Mouse (Mus musculus): Measurements from ENCODE around the gene Epas1. TPM values are rescaled to one million over a fixed set of nuclear protein-coding genes. Genes with fewer than 3 reads are reported as not detected.
A peak's percentile ranks its signal among the peaks of the same experiment; 100 is the strongest.

Gene Epas1
- polyA plus RNA-seq, 1 experiment from 2014 or later, result 9.5 TPM

- Histone ChIP-seq H3K4me3 (replicated peaks) (no peak overlapping the region), H3K36me3 (no peaks in the 10 kb centered on the region), H3K9me3 (replicated peaks) (no peaks in the 10 kb centered on the region), H3K27ac (0 out of 2 replicates have a peak overlapping the region, but pooled peaks have one; percentile 71), H3K4me1 (peaks cover 35% of the 10 kb centered on the region), H3K4me2 (no peak overlapping the region), H3K27me3 (no peaks in the 10 kb centered on the region), H3K9ac (no peak overlapping the region)
- ATAC-seq (replicated peaks; ENCODE audit: low FRiP score), result no peak
- WGBS, result 80% methylated on average over 11 of the region's 11 CpGs
These were observed 45.5 kb downstream of the Epas1 start for GRCm38 (mm10) chr17:86798951-86799350.

GRCm38 (mm10) chr17:86800535-86800934 is 47.0 kb downstream of the Epas1 start:
- Histone ChIP-seq H3K27me3 (no peaks in the 10 kb centered on the region), H3K9me3 (replicated peaks) (no peaks in the 10 kb centered on the region), H3K27ac (peak overlapping the region; percentile 71), H3K4me1 (peaks cover 35% of the 10 kb centered on the region), H3K9ac (no peak overlapping the region), H3K4me3 (replicated peaks) (no peak overlapping the region), H3K4me2 (no peak overlapping the region), H3K36me3 (no peaks in the 10 kb centered on the region)
- ATAC-seq (replicated peaks; ENCODE audit: low FRiP score), result no peak
- WGBS, result 52% methylated on average over 12 of the region's 12 CpGs

- H3K4me1 ChIP-seq, result peaks cover 33% of the 10 kb centered on the region
- no peaks in the 10 kb centered on the region for H3K27me3 ChIP-seq
- no peak overlapping the region for H3K9ac ChIP-seq
- 58% methylated on average over 11 of the region's 11 CpGs for whole genome bisulfite sequencing
- no peak overlapping the region for H3K4me2 ChIP-seq
- H3K9me3 ChIP-seq (replicated peaks), result no peaks in the 10 kb centered on the region
- peaks cover 6% of the 10 kb centered on the region; the same call in 1 of the 2 replicates for H3K36me3 ChIP-seq
- peak overlapping the region; percentile 71 for H3K27ac ChIP-seq
- ATAC-seq (replicated peaks; ENCODE audit: low FRiP score), result no peak
- H3K4me3 ChIP-seq (replicated peaks), result no peak overlapping the region
These were observed 47.8 kb downstream of the Epas1 start for GRCm38 (mm10) chr17:86801213-86801815.

- WGBS, result 49% methylated on average over 9 of the region's 9 CpGs
- no peak for ATAC-seq (replicated peaks; ENCODE audit: low FRiP score)
- no peak overlapping the region for H3K4me3 ChIP-seq (replicated peaks)
These were observed 48.4 kb downstream of the Epas1 start for GRCm38 (mm10) chr17:86801876-86802275.

GRCm38 (mm10) chr17:86802351-86802985 is 49.0 kb downstream of the Epas1 start:
- Histone ChIP-seq H3K27me3 (no peaks in the 10 kb centered on the region), H3K4me3 (replicated peaks) (no peak overlapping the region), H3K9me3 (replicated peaks) (no peaks in the 10 kb centered on the region), H3K4me1 (peaks cover 33% of the 10 kb centered on the region), H3K36me3 (peaks cover 6% of the 10 kb centered on the region; the same call in 1 of the 2 replicates), H3K9ac (no peak overlapping the region), H3K4me2 (no peak overlapping the region), H3K27ac (peak overlapping the region; percentile 78)
- WGBS, result 55% methylated on average over 9 of the region's 9 CpGs
- ATAC-seq (replicated peaks; ENCODE audit: low FRiP score), result no peak

More at GRCm38 (mm10) chr17:86801876-86802275, 48.4 kb downstream of the Epas1 start:
- Histone ChIP-seq H3K4me1 (peaks cover 33% of the 10 kb centered on the region), H3K36me3 (peaks cover 6% of the 10 kb centered on the region; the same call in 1 of the 2 replicates), H3K27me3 (no peaks in the 10 kb centered on the region), H3K9ac (no peak overlapping the region), H3K27ac (peak overlapping the region; percentile 78), H3K4me2 (no peak overlapping the region), H3K9me3 (replicated peaks) (no peaks in the 10 kb centered on the region)

- H3K27ac ChIP-seq, result no peak overlapping the region
- H3K4me3 ChIP-seq (replicated peaks), result no peak overlapping the region
- ATAC-seq (replicated peaks; ENCODE audit: low FRiP score), result no peak
- no peaks in the 10 kb centered on the region for H3K9me3 ChIP-seq (replicated peaks)
- peaks cover 31% of the 10 kb centered on the region for H3K4me1 ChIP-seq
- no peak overlapping the region for H3K9ac ChIP-seq
- no peaks in the 10 kb centered on the region for H3K27me3 ChIP-seq
- H3K4me2 ChIP-seq, result no peak overlapping the region
- peaks cover 6% of the 10 kb centered on the region; the same call in 1 of the 2 replicates for H3K36me3 ChIP-seq
- WGBS, result 69% methylated on average over 10 of the region's 10 CpGs
These were observed 49.6 kb downstream of the Epas1 start for GRCm38 (mm10) chr17:86803147-86803546.

- no peaks in the 10 kb centered on the region for H3K9me3 ChIP-seq (replicated peaks)
- no peak overlapping the region for H3K4me2 ChIP-seq
- WGBS, result 84% methylated on average over 5 of the region's 5 CpGs
- no peaks in the 10 kb centered on the region for H3K27me3 ChIP-seq
- no peak overlapping the region for H3K9ac ChIP-seq
- H3K4me1 ChIP-seq, result peaks cover 26% of the 10 kb centered on the region
- no peak for ATAC-seq (replicated peaks; ENCODE audit: low FRiP score)
- peaks cover 6% of the 10 kb centered on the region; the same call in 1 of the 2 replicates for H3K36me3 ChIP-seq
- H3K27ac ChIP-seq, result no peak overlapping the region
- no peak overlapping the region for H3K4me3 ChIP-seq (replicated peaks)
These were observed 50.2 kb downstream of the Epas1 start for GRCm38 (mm10) chr17:86803653-86804052.

- Histone ChIP-seq H3K4me2 (no peak overlapping the region), H3K4me1 (peaks cover 13% of the 10 kb centered on the region), H3K9ac (no peak overlapping the region), H3K27me3 (no peaks in the 10 kb centered on the region), H3K4me3 (replicated peaks) (no peak overlapping the region), H3K9me3 (replicated peaks) (no peaks in the 10 kb centered on the region), H3K36me3 (peaks cover 8% of the 10 kb centered on the region; the same call in 1 of the 2 replicates), H3K27ac (no peak overlapping the region)
- ATAC-seq (replicated peaks; ENCODE audit: low FRiP score), result no peak
- WGBS, result 1% methylated on average over 4 of the region's 4 CpGs
These were observed 58.5 kb downstream of the Epas1 start for GRCm38 (mm10) chr17:86812029-86812428.

- H3K4me1 ChIP-seq, result peaks cover 13% of the 10 kb centered on the region
- no peaks in the 10 kb centered on the region for H3K9me3 ChIP-seq (replicated peaks)
- no peak overlapping the region for H3K4me3 ChIP-seq (replicated peaks)
- WGBS, result 14% methylated on average over 1 of the region's 1 CpGs
- H3K27me3 ChIP-seq, result no peaks in the 10 kb centered on the region
- peaks cover 4% of the 10 kb centered on the region; the same call in 1 of the 2 replicates for H3K36me3 ChIP-seq
- H3K27ac ChIP-seq, result no peak overlapping the region
- ATAC-seq (replicated peaks; ENCODE audit: low FRiP score), result 0 out of 2 replicates have a peak, but pooled peaks have one; percentile 49
- no peak overlapping the region for H3K4me2 ChIP-seq
- H3K9ac ChIP-seq, result no peak overlapping the region
These were observed 60.8 kb downstream of the Epas1 start for GRCm38 (mm10) chr17:86814320-86814719.

- Histone ChIP-seq H3K27ac (0 out of 2 replicates have a peak overlapping the region, but pooled peaks have one; percentile 32), H3K9ac (no peak overlapping the region), H3K36me3 (no peaks in the 10 kb centered on the region), H3K4me1 (peaks cover 13% of the 10 kb centered on the region), H3K4me2 (no peak overlapping the region), H3K27me3 (no peaks in the 10 kb centered on the region), H3K9me3 (replicated peaks) (no peaks in the 10 kb centered on the region), H3K4me3 (replicated peaks) (no peak overlapping the region)
- ATAC-seq (replicated peaks; ENCODE audit: low FRiP score), result no peak
- 67% methylated on average over 24 of the region's 24 CpGs for WGBS
These were observed 61.7 kb downstream of the Epas1 start for GRCm38 (mm10) chr17:86815016-86815865.

GRCm38 (mm10) chr17:86822017-86822737 is 68.7 kb downstream of the Epas1 start:
- Histone ChIP-seq H3K4me1 (no peaks in the 10 kb centered on the region), H3K9me3 (replicated peaks) (no peaks in the 10 kb centered on the region), H3K4me3 (replicated peaks) (no peak overlapping the region), H3K4me2 (no peak overlapping the region), H3K27ac (no peak overlapping the region), H3K9ac (no peak overlapping the region), H3K36me3 (peaks cover 12% of the 10 kb centered on the region; the same call in 1 of the 2 replicates), H3K27me3 (no peaks in the 10 kb centered on the region)
- 85% methylated on average over 8 of the region's 8 CpGs for WGBS
- ATAC-seq (replicated peaks; ENCODE audit: low FRiP score), result no peak
